Comparison of ENCODE assay signal across 11 mouse cellular contexts in the genomic region with DNA sequence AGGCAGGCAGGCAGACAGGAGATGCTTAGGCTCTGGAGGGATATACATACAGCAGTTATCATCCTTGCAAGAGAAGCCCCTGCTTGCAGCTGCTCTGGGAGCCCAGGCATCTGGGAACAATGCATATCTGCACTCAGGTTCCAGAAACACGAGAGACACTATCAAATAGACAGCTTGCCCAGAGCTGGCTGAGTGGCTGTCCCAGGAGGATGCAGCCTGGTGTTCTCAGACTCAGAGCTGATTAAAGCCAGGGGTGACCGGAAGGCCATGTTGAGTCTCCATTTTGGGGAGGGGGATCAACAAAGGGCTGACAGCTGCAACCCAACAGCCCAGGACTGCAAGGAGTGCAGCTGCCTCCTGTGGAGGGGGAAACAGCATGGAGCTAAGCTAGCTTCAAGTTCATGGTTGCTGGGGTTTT.
A peak's percentile ranks its signal among the peaks of the same experiment; 100 is the strongest.
DNase-seq lines count a peak whose midpoint lies in the region; ATAC-seq and TF ChIP-seq lines count a peak whose summit lies in the region.
"Had no signal": no experiment of that assay in that cellular context is flagged by ENCODE, and none has a peak within 500 bp of the region (broad histone marks: within the 10 kb centered on the region; RNA-seq: fewer than 3 reads in every experiment).

No protein-coding gene starts in this region.

- no peaks in the 10 kb centered on the region for H3K36me3 ChIP-seq in kidney, embryonic 16.5 days (ENCODE audit: insufficient read depth, low read length)
- no peaks in the 10 kb centered on the region for H3K36me3 ChIP-seq in kidney, adult 2 months (ENCODE audit: control insufficient read depth, insufficient read depth, low read length)
- H3K36me3 ChIP-seq in forebrain, embryonic 10.5 days (replicated peaks): no peaks in the 10 kb centered on the region
- no peaks in the 10 kb centered on the region for H3K36me3 ChIP-seq in limb, embryonic 10.5 days
- no peaks in the 10 kb centered on the region for H3K36me3 ChIP-seq in neural tube, embryonic 14.5 days (ENCODE audit: control insufficient read depth, insufficient read depth, low read length)

- no peak overlapping the region for H3K9ac ChIP-seq in kidney, embryonic 16.5 days (replicated peaks; ENCODE audit: low read length)
- no peak overlapping the region for H3K9ac ChIP-seq in neural tube, embryonic 14.5 days (replicated peaks; ENCODE audit: low read depth, low read length)

- peak; percentile 31; the same call in 1 of the 2 replicates for ATAC-seq in kidney, embryonic 16.5 days (ENCODE audit: low FRiP score, low TSS enrichment)
- peak; percentile 54; the same call in 1 of the 2 replicates for ATAC-seq in neural tube, embryonic 14.5 days (ENCODE audit: low read depth)
- ATAC-seq: activated CD4-positive, CD25-positive, alpha-beta regulatory T cell, adult 4 months had no signal

- no peak for TF ChIP-seq POLR2A in kidney, adult 2 months (IDR thresholded peaks at IDR 0.05; ENCODE audit: low read depth, low read length)

- DNase-seq in kidney, adult 2 months: no peak
- DNase-seq in forebrain, embryonic 10.5 days (ENCODE audit: extremely low spot score, low spot score): no peak
- DNase-seq in limb, embryonic 10.5 days (ENCODE audit: low spot score): peak; percentile 46
- no peak for DNase-seq in thymus, postnatal 10 days (ENCODE audit: low spot score in 2 of 2)
- DNase-seq in left cerebral cortex, postnatal 4 days: no peak
- DNase-seq in left cerebral cortex, postnatal 10 days (ENCODE audit: extremely low spot score in 1 of 2, low spot score in 2 of 2): no peak
- DNase-seq: cerebellum, postnatal 36 days; heart, adult 11 months had no signal

- no peaks in the 10 kb centered on the region for H3K9me3 ChIP-seq in kidney, embryonic 16.5 days (ENCODE audit: low read length)
- no peaks in the 10 kb centered on the region for H3K9me3 ChIP-seq in forebrain, embryonic 10.5 days
- H3K9me3 ChIP-seq in limb, embryonic 10.5 days (replicated peaks): no peaks in the 10 kb centered on the region
- no peaks in the 10 kb centered on the region for H3K9me3 ChIP-seq in neural tube, embryonic 14.5 days (ENCODE audit: control insufficient read depth, low read length)

- 20% methylated on average over 2 of the region's 2 CpGs for WGBS in kidney, embryonic 16.5 days
- WGBS in kidney, adult 2 months: 42% methylated on average over 2 of the region's 2 CpGs
- 17% methylated on average over 2 of the region's 2 CpGs for WGBS in forebrain, embryonic 10.5 days
- 45% methylated on average over 2 of the region's 2 CpGs for WGBS in limb, embryonic 10.5 days
- 7% methylated on average over 2 of the region's 2 CpGs for WGBS in neural tube, embryonic 14.5 days

- H3K4me3 ChIP-seq in kidney, embryonic 16.5 days (ENCODE audit: low read length): no peak overlapping the region
- H3K4me3 ChIP-seq in kidney, adult 2 months (ENCODE audit: insufficient read depth, low read depth, low read length): no peak overlapping the region
- H3K4me3 ChIP-seq in forebrain, embryonic 10.5 days: peak overlapping the region; percentile 1; the same call in 1 of the 2 replicates
- no peak overlapping the region for H3K4me3 ChIP-seq in limb, embryonic 10.5 days
- H3K4me3 ChIP-seq in neural tube, embryonic 14.5 days (ENCODE audit: low read depth, low read length): no peak overlapping the region

- peaks cover 9% of the 10 kb centered on the region for H3K27me3 ChIP-seq in kidney, embryonic 16.5 days (ENCODE audit: insufficient read depth, low read length)
- H3K27me3 ChIP-seq in kidney, adult 2 months (replicated peaks; ENCODE audit: control insufficient read depth, insufficient read depth, low read length): no peaks in the 10 kb centered on the region; the same call in 1 of the 2 replicates
- H3K27me3 ChIP-seq in forebrain, embryonic 10.5 days (ENCODE audit: poor library complexity, severe bottlenecking): peaks cover 38% of the 10 kb centered on the region
- no peaks in the 10 kb centered on the region for H3K27me3 ChIP-seq in limb, embryonic 10.5 days (ENCODE audit: low read depth, poor library complexity, severe bottlenecking)
- H3K27me3 ChIP-seq in neural tube, embryonic 14.5 days (ENCODE audit: control insufficient read depth, insufficient read depth, low read length): no peaks in the 10 kb centered on the region

- peaks cover 30% of the 10 kb centered on the region for H3K4me1 ChIP-seq in kidney, embryonic 16.5 days (ENCODE audit: insufficient read depth, low read length)
- H3K4me1 ChIP-seq in kidney, adult 2 months (ENCODE audit: control insufficient read depth, insufficient read depth, low read length): no peaks in the 10 kb centered on the region
- H3K4me1 ChIP-seq in forebrain, embryonic 10.5 days: peaks cover 53% of the 10 kb centered on the region
- H3K4me1 ChIP-seq in limb, embryonic 10.5 days: peaks cover 34% of the 10 kb centered on the region
- H3K4me1 ChIP-seq in neural tube, embryonic 14.5 days (ENCODE audit: control insufficient read depth, insufficient read depth, low read length): peaks cover 8% of the 10 kb centered on the region

- no peak overlapping the region for H3K4me2 ChIP-seq in kidney, embryonic 16.5 days (replicated peaks; ENCODE audit: low read depth, low read length)
- no peak overlapping the region for H3K4me2 ChIP-seq in neural tube, embryonic 14.5 days (ENCODE audit: low read depth, low read length)

- TF ChIP-seq CTCF in kidney, adult 2 months (conservative IDR thresholded peaks at IDR 0.05; ENCODE audit: insufficient read depth, insufficient read length, low read depth, low read length): no peak

- intact Hi-C loops in left cerebral cortex, postnatal 4 days (cut with DNase I): no loop called here
- intact Hi-C loops in left cerebral cortex, postnatal 10 days (cut with DNase I): no loop called here

- H3K27ac ChIP-seq in kidney, embryonic 16.5 days (ENCODE audit: low read length): peak overlapping the region; percentile 5; the same call in 1 of the 2 replicates
- no peak overlapping the region for H3K27ac ChIP-seq in kidney, adult 2 months (ENCODE audit: insufficient read depth, low read depth, low read length)
- H3K27ac ChIP-seq in forebrain, embryonic 10.5 days: peak overlapping the region; percentile 77
- peak overlapping the region; percentile 74 for H3K27ac ChIP-seq in limb, embryonic 10.5 days
- H3K27ac ChIP-seq in neural tube, embryonic 14.5 days (ENCODE audit: low read depth, low read length): no peak overlapping the region

Comparison
In these comparisons a context has a peak if more than half of its experiments do, and no peak if none do; other contexts are left out.
1. H3K27ac ChIP-seq: peak in kidney, embryonic 16.5 days (single experiment), forebrain, embryonic 10.5 days (single experiment) and limb, embryonic 10.5 days (single experiment); none in kidney, adult 2 months (single experiment) and neural tube, embryonic 14.5 days (single experiment).